Comparison of ENCODE assay signal across 8 mouse cellular contexts in genomic region chr12:110417987-110418734, GRCm38 (mm10). TPM values are rescaled to one million over a fixed set of nuclear protein-coding genes. Genes with fewer than 3 reads are reported as not detected.
DNase-seq lines count a peak whose midpoint lies in the region; ATAC-seq and TF ChIP-seq lines count a peak whose summit lies in the region.

No protein-coding gene starts in this region.

- H3K36me3 ChIP-seq in liver, embryonic 11.5 days (ENCODE audit: control insufficient read depth, insufficient read depth, low read length) = no peaks in the 10 kb centered on the region
- H3K36me3 ChIP-seq in small intestine, adult 2 months (ENCODE audit: control insufficient read depth, insufficient read depth, low read length) = no peaks in the 10 kb centered on the region

- intact Hi-C loops in heart, postnatal 10 days (cut with DNase I) = loop anchor here (1.0 to 10.0 kb wide), 3 partner anchors 285 to 577 kb away; no protein-coding TSS in a partner anchor

- peaks cover 5% of the 10 kb centered on the region; the same call in 1 of the 2 replicates for H3K4me1 ChIP-seq in liver, embryonic 11.5 days (replicated peaks; ENCODE audit: control insufficient read depth, insufficient read depth, low read length)
- peaks cover 20% of the 10 kb centered on the region; the same call in 1 of the 2 replicates for H3K4me1 ChIP-seq in small intestine, adult 2 months (ENCODE audit: control insufficient read depth, insufficient read depth, insufficient read length, low read length)

- H3K4me2 ChIP-seq in liver, embryonic 11.5 days = peak overlapping the region; percentile 52

- WGBS in liver, embryonic 11.5 days = 46% methylated on average over 20 of the region's 20 CpGs
- 25% methylated on average over 20 of the region's 20 CpGs for WGBS in small intestine, adult 2 months

- no peaks in the 10 kb centered on the region for H3K9me3 ChIP-seq in liver, embryonic 11.5 days (ENCODE audit: control insufficient read depth, low read length)

- H3K27me3 ChIP-seq in liver, embryonic 11.5 days (replicated peaks; ENCODE audit: control insufficient read depth, insufficient read depth, low read length) = no peaks in the 10 kb centered on the region
- H3K27me3 ChIP-seq in small intestine, adult 2 months (ENCODE audit: control insufficient read depth, insufficient read depth, low read length) = no peaks in the 10 kb centered on the region

- peak; percentile 94 for DNase-seq in heart, adult 11 months
- no peak for DNase-seq in heart, adult 8-10 months (ENCODE audit: low spot score)
- peak; percentile 65 for DNase-seq in MN1 (ENCODE audit: low spot score)
- peak; percentile 10 to 27 for DNase-seq in heart, postnatal 10 days
- DNase-seq in liver, embryonic 11.5 days (ENCODE audit: low spot score) = peak; percentile 41
- no peak for DNase-seq in layer of hippocampus, adult 9-11 months
- DNase-seq in frontal cortex, adult 2 months (ENCODE audit: extremely low spot score in 1 of 2, low spot score in 1 of 2) = no peak

- no peak overlapping the region for H3K4me3 ChIP-seq in liver, embryonic 11.5 days (ENCODE audit: low read depth, low read length)
- no peak overlapping the region for H3K4me3 ChIP-seq in small intestine, adult 2 months (ENCODE audit: low read depth, low read length)

- ATAC-seq in liver, embryonic 11.5 days (replicated peaks; ENCODE audit: low FRiP score) = peak; percentile 54

- no peak overlapping the region for H3K27ac ChIP-seq in liver, embryonic 11.5 days (ENCODE audit: low read depth, low read length)
- H3K27ac ChIP-seq in small intestine, adult 2 months (ENCODE audit: insufficient read depth, low read depth, low read length) = peak overlapping the region; percentile 9

- no peak for TF ChIP-seq CTCF in small intestine, adult 2 months (IDR thresholded peaks at IDR 0.05; ENCODE audit: extremely low read depth, insufficient read length, insufficient replicate concordance, low read depth, low read length)

- no peak for TF ChIP-seq POLR2A in small intestine, adult 2 months (IDR thresholded peaks at IDR 0.05; ENCODE audit: low read depth, low read length)

- no peak overlapping the region for H3K9ac ChIP-seq in liver, embryonic 11.5 days (ENCODE audit: low read depth, low read length)

RNA-seq across cellular contexts. Expression of gene Ppp2r5c, which starts 28.8 kb away (rescaled TPM):
- 10 to 100 TPM; 88.9 to 96.8 (median 93.6) TPM for total RNA-seq in heart, adult 8-10 months (2022)
- total RNA-seq in heart, postnatal 10 days (2021) = 100 to 1,000 TPM; 112 to 124 TPM
- polyA plus RNA-seq in liver, embryonic 11.5 days (2014; fragmentation: Nextera tagmentation; extraction: Ambion mirVana) = 138 and 151 TPM in 2 replicates
- 12.3 and 19.3 TPM in 2 replicates for polyA plus RNA-seq in small intestine, adult 2 months (2012; rRNA removed)
- 170 and 188 TPM in 2 replicates for polyA plus RNA-seq in frontal cortex, adult 2 months (2012; rRNA removed)

Comparison
In these comparisons a context has a peak if more than half of its experiments do, and no peak if none do; other contexts are left out.
1. DNase-seq: peak in heart, adult 11 months (single experiment), MN1 (single experiment), heart, postnatal 10 days (2 of 2) and liver, embryonic 11.5 days (single experiment); none in heart, adult 8-10 months (single experiment), layer of hippocampus, adult 9-11 months (single experiment) and frontal cortex, adult 2 months (0 of 2).